Comparison of ENCODE assay signal across 12 mouse cellular contexts in the genomic region with DNA sequence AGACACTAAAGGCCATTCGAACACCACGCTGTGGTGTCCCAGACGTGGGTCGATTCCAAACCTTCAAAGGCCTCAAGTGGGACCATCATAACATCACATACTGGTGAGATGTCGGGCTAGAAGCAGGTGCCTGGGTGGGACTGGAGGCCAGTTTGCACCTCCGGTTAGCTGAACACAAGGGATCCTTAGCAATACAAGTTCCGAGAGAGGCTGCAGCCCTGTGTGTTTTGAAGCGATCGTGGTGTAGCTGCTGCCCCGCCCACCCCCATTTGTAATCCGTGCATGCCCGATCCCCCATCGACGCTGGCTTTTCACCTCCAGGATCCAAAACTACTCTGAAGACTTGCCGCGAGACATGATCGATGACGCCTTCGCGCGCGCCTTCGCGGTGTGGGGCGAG. TPM values are rescaled to one million over a fixed set of nuclear protein-coding genes. Genes with fewer than 3 reads are reported as not detected.
DNase-seq lines count a peak whose midpoint lies in the region; ATAC-seq and TF ChIP-seq lines count a peak whose summit lies in the region.
"Had no signal": no experiment of that assay in that cellular context is flagged by ENCODE, and none has a peak within 500 bp of the region (broad histone marks: within the 10 kb centered on the region; RNA-seq: fewer than 3 reads in every experiment).

No protein-coding gene starts in this region.

- H3K4me2 ChIP-seq in hindbrain, embryonic 12.5 days (replicated peaks) = peak overlapping the region; percentile 42

- H3K4me3 ChIP-seq in gastrocnemius, adult 2 months = peak overlapping the region; percentile 17
- peak overlapping the region; percentile 10 to 50; a peak in 3 of 4 replicates for H3K4me3 ChIP-seq in ES-E14 (ENCODE audit: insufficient read depth in 1 of 2, low read depth in 1 of 2, low read length in 2 of 2, poor library complexity in 1 of 2, severe bottlenecking in 1 of 2)
- peak overlapping the region; percentile 17 for H3K4me3 ChIP-seq in hindbrain, embryonic 12.5 days
- H3K4me3 ChIP-seq in midbrain, embryonic 10.5 days = peak overlapping the region; percentile 41
- H3K4me3 ChIP-seq: erythroblast, embryonic 14.5 days; layer of hippocampus, adult 2 months had no signal

- DNase-seq in gastrocnemius, adult 2 months = no peak
- DNase-seq in gastrocnemius, postnatal 36 days = no peak
- no peak for DNase-seq in ES-E14 (ENCODE audit: low read depth, low spot score)
- DNase-seq in midbrain, embryonic 10.5 days (ENCODE audit: low spot score) = peak; percentile 33
- DNase-seq in frontal cortex, postnatal 10 days (ENCODE audit: low spot score in 2 of 2) = no peak
- no peak for DNase-seq in layer of hippocampus, adult 8-10 months (ENCODE audit: low spot score in 2 of 2)
- no peak for DNase-seq in layer of hippocampus, postnatal 25 days (ENCODE audit: extremely low spot score in 1 of 2, low spot score in 1 of 2)
- DNase-seq: adrenal gland, adult 2 months; thymus, adult 2 months had no signal

- H3K27ac ChIP-seq in gastrocnemius, adult 2 months = no peak overlapping the region
- H3K27ac ChIP-seq in ES-E14 (ENCODE audit: insufficient read depth, low read depth, low read length, poor library complexity, severe bottlenecking) = no peak overlapping the region
- no peak overlapping the region for H3K27ac ChIP-seq in hindbrain, embryonic 12.5 days
- H3K27ac ChIP-seq in midbrain, embryonic 10.5 days (replicated peaks) = no peak overlapping the region
- H3K27ac ChIP-seq: layer of hippocampus, adult 2 months had no signal

- peaks cover 2 to 30% of the 10 kb centered on the region in 2 experiments; a peak in 2 of 4 replicates for H3K4me1 ChIP-seq in ES-E14 (ENCODE audit: control insufficient read depth in 2 of 2, insufficient read depth in 2 of 2, low read length in 2 of 2, poor library complexity in 1 of 2)
- peaks cover 22% of the 10 kb centered on the region for H3K4me1 ChIP-seq in hindbrain, embryonic 12.5 days
- peaks cover 39% of the 10 kb centered on the region for H3K4me1 ChIP-seq in midbrain, embryonic 10.5 days

- no peak for TF ChIP-seq CTCF in gastrocnemius, adult 2 months (IDR thresholded peaks at IDR 0.05)

- intact Hi-C loops in gastrocnemius, adult 2 months (cut with DNase I) = no loop called here
- intact Hi-C loops in gastrocnemius, postnatal 36 days (cut with DNase I) = no loop called here

- 7% methylated on average over 25 of the region's 25 CpGs for WGBS in hindbrain, embryonic 12.5 days
- WGBS in midbrain, embryonic 10.5 days = 6% methylated on average over 25 of the region's 25 CpGs

- in situ Hi-C loops in ES-E14 (cut with MboI; ENCODE audit: low sequenced_read_pairs in 2 of 2, unreplicated experiment in 2 of 2) = no loop called here

- H3K9ac ChIP-seq in ES-E14 (ENCODE audit: insufficient read depth, low read depth, low read length, poor library complexity, severe bottlenecking) = no peak overlapping the region
- H3K9ac ChIP-seq in hindbrain, embryonic 12.5 days = no peak overlapping the region

- peaks cover 85% of the 10 kb centered on the region for H3K27me3 ChIP-seq in hindbrain, embryonic 12.5 days
- H3K27me3 ChIP-seq in midbrain, embryonic 10.5 days (ENCODE audit: low read depth, poor library complexity, severe bottlenecking) = peaks cover 88% of the 10 kb centered on the region

- no peak for ATAC-seq in hindbrain, embryonic 12.5 days (ENCODE audit: low FRiP score)

- no peaks in the 10 kb centered on the region for H3K36me3 ChIP-seq in ES-E14 (ENCODE audit: control insufficient read depth, insufficient read depth, low read length, poor library complexity, severe bottlenecking)
- H3K36me3 ChIP-seq in hindbrain, embryonic 12.5 days = no peaks in the 10 kb centered on the region
- H3K36me3 ChIP-seq in midbrain, embryonic 10.5 days = no peaks in the 10 kb centered on the region

- no peaks in the 10 kb centered on the region for H3K9me3 ChIP-seq in ES-E14 (ENCODE audit: control insufficient read depth, insufficient read depth, low read depth, low read length)
- no peaks in the 10 kb centered on the region for H3K9me3 ChIP-seq in hindbrain, embryonic 12.5 days (replicated peaks)
- H3K9me3 ChIP-seq in midbrain, embryonic 10.5 days (replicated peaks) = 0 out of 2 replicates have a peak, but pooled peaks cover 3% of the 10 kb centered on the region

TF ChIP-seq in ES-E14, 5 proteins besides CTCF, POLR2A, EP300 and RAD21:
- TF ChIP-seq MAFK (IDR thresholded peaks at IDR 0.05; ENCODE audit: insufficient read depth, low read depth, low read length) = no peak

RNA-seq across cellular contexts. Expression of a gene that starts 8.4 kb away (rescaled TPM):
- total RNA-seq in gastrocnemius, adult 2 months (2021) = 1 to 10 TPM in 1 of 2 experiments, under 1 TPM in 1; 0.46 to 1.1 TPM
- under 1 TPM; 0.38 to 0.62 TPM for total RNA-seq in gastrocnemius, postnatal 36 days (2021)
- total RNA-seq in ES-E14 (2012; rRNA removed) = 5.8 and 7.0 TPM in 2 replicates
- polyA plus RNA-seq in hindbrain, embryonic 12.5 days (2016; fragmentation: Nextera tagmentation; extraction: Ambion mirVana) = 5.7 and 7.2 TPM in 2 replicates
- polyA plus RNA-seq in midbrain, embryonic 10.5 days (2016; fragmentation: Nextera tagmentation; extraction: Ambion mirVana) = 0.39 and 0.97 TPM in 2 replicates
- 1 to 10 TPM; 1.5 to 2.2 (median 2.0) TPM for total RNA-seq in layer of hippocampus, adult 8-10 months (2022)
- total RNA-seq in layer of hippocampus, postnatal 25 days (2021) = 1 to 10 TPM; 1.5 to 1.8 TPM
- polyA plus RNA-seq: erythroblast, embryonic 14.5 days had no signal

RNA-seq across cellular contexts. Expression of a gene that starts 11.6 kb away (rescaled TPM):
- total RNA-seq in gastrocnemius, adult 2 months (2021) = under 1 TPM; 0.36 to 0.53 TPM
- under 1 TPM; 0.25 to 0.36 TPM for total RNA-seq in gastrocnemius, postnatal 36 days (2021)
- 1.7 and 2.0 TPM in 2 replicates for total RNA-seq in ES-E14 (2012; rRNA removed)
- 12.7 and 16.1 TPM in 2 replicates for polyA plus RNA-seq in hindbrain, embryonic 12.5 days (2016; fragmentation: Nextera tagmentation; extraction: Ambion mirVana)
- polyA plus RNA-seq in midbrain, embryonic 10.5 days (2016; fragmentation: Nextera tagmentation; extraction: Ambion mirVana) = 0.99 and 2.1 TPM in 2 replicates
- total RNA-seq in layer of hippocampus, adult 8-10 months (2022) = 100 to 1,000 TPM; 370 to 437 (median 422) TPM
- 100 to 1,000 TPM; 366 to 382 TPM for total RNA-seq in layer of hippocampus, postnatal 25 days (2021)
- polyA plus RNA-seq: erythroblast, embryonic 14.5 days had no signal

RNA-seq across cellular contexts. Expression of a gene that starts 37.4 kb away (rescaled TPM):
- 10 to 100 TPM in 1 of 2 experiments, 1 to 10 TPM in 1; 9.7 to 10.5 TPM for total RNA-seq in gastrocnemius, adult 2 months (2021)
- total RNA-seq in gastrocnemius, postnatal 36 days (2021) = 1 to 10 TPM; 8.8 to 9.3 TPM
- 18.5 and 22.4 TPM in 2 replicates for total RNA-seq in ES-E14 (2012; rRNA removed)
- polyA plus RNA-seq in hindbrain, embryonic 12.5 days (2016; fragmentation: Nextera tagmentation; extraction: Ambion mirVana) = 17.3 and 18.2 TPM in 2 replicates
- 14.1 and 17.1 TPM in 2 replicates for polyA plus RNA-seq in midbrain, embryonic 10.5 days (2016; fragmentation: Nextera tagmentation; extraction: Ambion mirVana)
- 10 to 100 TPM; 24.8 to 33.0 (median 29.0) TPM for total RNA-seq in layer of hippocampus, adult 8-10 months (2022)
- 10 to 100 TPM; 23.3 to 29.1 TPM for total RNA-seq in layer of hippocampus, postnatal 25 days (2021)

Comparison
In these comparisons a context has a peak if more than half of its experiments do, and no peak if none do; other contexts are left out.
1. RNA of a gene that starts 11.6 kb away (total RNA-seq): 370 to 437 TPM in layer of hippocampus, adult 8-10 months and 366 to 382 TPM in layer of hippocampus, postnatal 25 days; 1.7 to 2.0 TPM in ES-E14, 0.36 to 0.53 TPM in gastrocnemius, adult 2 months and 0.25 to 0.36 TPM in gastrocnemius, postnatal 36 days; every median in the first group is over 100 times any median in the second.
2. Peak in every context shown above with its lines, with median percentiles within 50 percentile points of each other: H3K4me3 ChIP-seq.